Mouse (Mus musculus) myocyte (in vitro differentiated cells): Measurements from ENCODE around the gene Banp. TPM values are rescaled to one million over a fixed set of nuclear protein-coding genes. Genes with fewer than 3 reads are reported as not detected.
A peak's percentile ranks its signal among the peaks of the same experiment; 100 is the strongest.

ENCODE experiments used
- H3K27me3 ChIP-seq: one replicate; pipeline ENCODE4 v1.6.1; 2011; ENCODE audit not compliant: control insufficient read depth, insufficient read depth, insufficient read length
- H3K36me3 ChIP-seq: one replicate; pipeline ENCODE4 v1.6.1; 2011; ENCODE audit not compliant: control insufficient read depth, insufficient read depth
- H3K4me2 ChIP-seq: one replicate; pipeline ENCODE4 v1.6.1; 2011; ENCODE audit warnings: low read depth, control low read depth
- H3K4me3 ChIP-seq: one replicate; pipeline ENCODE4 v1.5.1; 2011; ENCODE audit warnings: mild to moderate bottlenecking, control low read depth, moderate library complexity
- H3K79me2 ChIP-seq: one replicate; pipeline ENCODE4 v1.6.1; 2011; ENCODE audit not compliant: control insufficient read depth, insufficient read depth
- H3ac ChIP-seq: one replicate; pipeline ENCODE4 v1.6.1; 2011; ENCODE audit not compliant: control insufficient read depth, insufficient read length
- CEBPB ChIP-seq: IDR thresholded peaks from 2 replicates; pipeline ENCODE4 v1.6.1; 2011; ENCODE audit warnings: mild to moderate bottlenecking, moderate library complexity; ENCODE audit not compliant: poor library complexity, insufficient read depth, severe bottlenecking
- E2F4 ChIP-seq: IDR thresholded peaks from one replicate; pipeline ENCODE4 v1.6.1; 2011; ENCODE audit warnings: mild to moderate bottlenecking, control low read depth, moderate library complexity; ENCODE audit not compliant: insufficient read depth
- MAX ChIP-seq: IDR thresholded peaks from one replicate; pipeline ENCODE4 v1.6.1; 2011; ENCODE audit warnings: low read depth, mild to moderate bottlenecking, control low read depth
- MYOD1 ChIP-seq, 3 experiments: IDR thresholded peaks; one replicate each; pipeline ENCODE4 v1.6.1; 2011; ENCODE audit warnings: control low read depth in 2 of 3, low read depth in 2 of 3, mild to moderate bottlenecking in 2 of 3, moderate library complexity in 1 of 3; ENCODE audit not compliant: insufficient read length in 2 of 3, control insufficient read depth in 1 of 3
- MYOG ChIP-seq, 3 experiments: IDR thresholded peaks; one replicate each; pipeline ENCODE4 v1.6.1; 2011; ENCODE audit warnings: control low read depth in 2 of 3, low read depth in 2 of 3, mild to moderate bottlenecking in 2 of 3; ENCODE audit not compliant: insufficient read length in 2 of 3, control insufficient read depth in 1 of 3, insufficient read depth in 1 of 3
- POLR2A ChIP-seq: IDR thresholded peaks from one replicate; pipeline ENCODE4 v1.6.1; 2011; ENCODE audit warnings: low read depth, mild to moderate bottlenecking, control low read depth, moderate library complexity; ENCODE audit not compliant: insufficient read length
- POLR2AphosphoS2 ChIP-seq: IDR thresholded peaks from one replicate; pipeline ENCODE4 v1.6.1; 2011; ENCODE audit warnings: low read depth, control low read depth; ENCODE audit not compliant: insufficient read length
- REST ChIP-seq: IDR thresholded peaks from one replicate; pipeline ENCODE4 v1.6.1; 2011; ENCODE audit warnings: mild to moderate bottlenecking, control low read depth, moderate library complexity; ENCODE audit not compliant: insufficient read depth, insufficient read length
- SRF ChIP-seq: IDR thresholded peaks from one replicate; pipeline ENCODE4 v1.6.1; 2011; ENCODE audit warnings: low read depth; ENCODE audit not compliant: control insufficient read depth, insufficient read length
- TCF12 ChIP-seq: IDR thresholded peaks from one replicate; pipeline ENCODE4 v1.6.1; 2011; ENCODE audit warnings: mild to moderate bottlenecking, control low read depth; ENCODE audit not compliant: poor library complexity, insufficient read depth, severe bottlenecking
- TCF3 ChIP-seq: IDR thresholded peaks from one replicate; pipeline ENCODE4 v1.6.1; 2011; ENCODE audit warnings: low read depth, control low read depth; ENCODE audit not compliant: insufficient read length
- USF1 ChIP-seq: IDR thresholded peaks from one replicate; pipeline ENCODE4 v1.6.1; 2011; ENCODE audit warnings: low read depth, mild to moderate bottlenecking, control low read depth, moderate library complexity
- polyA plus RNA-seq: library from polyadenylated mRNA; unstranded; fragments of >200 nt; fragmentation: generic; extraction: Trizol; gene quantifications from one replicate; pipeline ENCODE4 v1.2.1, GENCODE M21; 2012; ENCODE audit warnings: missing spikeins

The Banp gene
- polyA plus RNA-seq, 1 experiment: 30.3 TPM

GRCm38 (mm10) chr8:122018046-122018831 is 68.7 kb downstream of the Banp start:
- H3ac ChIP-seq: no peak overlapping the region
- peaks cover 4% of the 10 kb centered on the region for H3K36me3 ChIP-seq
- no peak overlapping the region for H3K4me2 ChIP-seq
- H3K4me3 ChIP-seq: no peak overlapping the region
- no peak for TF ChIP-seq POLR2AphosphoS2
- no peak for TF ChIP-seq TCF12
- no peak for TF ChIP-seq E2F4
- TF ChIP-seq MYOD1 (IDR thresholded peaks at IDR 0.05; ENCODE audit: control insufficient read depth in 1 of 3, insufficient read length in 2 of 3, low read depth in 2 of 3): no peak
- no peak for TF ChIP-seq USF1
- no peak for TF ChIP-seq POLR2A
- TF ChIP-seq REST: no peak
- no peak for TF ChIP-seq MAX
- TF ChIP-seq TCF3: no peak
- H3K27me3 ChIP-seq: no peaks in the 10 kb centered on the region
- H3K79me2 ChIP-seq: no peaks in the 10 kb centered on the region

GRCm38 (mm10) chr8:122019162-122019561 is 69.6 kb downstream of the Banp start:
- H3K79me2 ChIP-seq: no peaks in the 10 kb centered on the region
- H3ac ChIP-seq: no peak overlapping the region
- H3K27me3 ChIP-seq: no peaks in the 10 kb centered on the region
- no peak overlapping the region for H3K4me3 ChIP-seq
- TF ChIP-seq TCF3 (peak; percentile 52), E2F4 (no peak), MYOD1 (IDR thresholded peaks at IDR 0.05; ENCODE audit: control insufficient read depth in 1 of 3, insufficient read length in 2 of 3, low read depth in 2 of 3) (peak in 2 of 3 experiments; percentile 38 to 80), POLR2A (no peak), USF1 (no peak), REST (no peak), TCF12 (peak; percentile 31), SRF (no peak), POLR2AphosphoS2 (no peak), MAX (no peak), CEBPB (no peak), MYOG (IDR thresholded peaks at IDR 0.05; ENCODE audit: control insufficient read depth in 1 of 3, insufficient read depth in 1 of 3, insufficient read length in 2 of 3, low read depth in 2 of 3) (peak; percentile 32 to 94 (median 64))
- H3K4me2 ChIP-seq: no peak overlapping the region
- peaks cover 8% of the 10 kb centered on the region for H3K36me3 ChIP-seq

GRCm38 (mm10) chr8:122020050-122020771 is 70.7 kb downstream of the Banp start:
- Histone ChIP-seq H3K79me2 (no peaks in the 10 kb centered on the region), H3K27me3 (no peaks in the 10 kb centered on the region), H3K36me3 (peaks cover 8% of the 10 kb centered on the region), H3K4me3 (no peak overlapping the region), H3K4me2 (peak overlapping the region; percentile 32), H3ac (no peak overlapping the region)
- TF ChIP-seq POLR2AphosphoS2: no peak
- no peak for TF ChIP-seq REST
- TF ChIP-seq SRF: no peak
- TF ChIP-seq TCF12: no peak
- no peak for TF ChIP-seq MYOD1 (IDR thresholded peaks at IDR 0.05; ENCODE audit: control insufficient read depth in 1 of 3, insufficient read length in 2 of 3, low read depth in 2 of 3)
- no peak for TF ChIP-seq MYOG (IDR thresholded peaks at IDR 0.05; ENCODE audit: control insufficient read depth in 1 of 3, insufficient read depth in 1 of 3, insufficient read length in 2 of 3, low read depth in 2 of 3)
- TF ChIP-seq MAX: no peak
- no peak for TF ChIP-seq TCF3
- no peak for TF ChIP-seq CEBPB
- TF ChIP-seq USF1: no peak
- TF ChIP-seq E2F4: no peak
- TF ChIP-seq POLR2A: no peak

GRCm38 (mm10) chr8:122021725-122022124 is 72.2 kb downstream of the Banp start:
- Histone ChIP-seq H3K4me2 (peak overlapping the region; percentile 62), H3K4me3 (no peak overlapping the region), H3K79me2 (no peaks in the 10 kb centered on the region), H3K27me3 (no peaks in the 10 kb centered on the region), H3ac (no peak overlapping the region), H3K36me3 (peaks cover 4% of the 10 kb centered on the region)
- TF ChIP-seq CEBPB: peak; percentile 76
- TF ChIP-seq TCF3: peak; percentile 93
- TF ChIP-seq E2F4: no peak
- TF ChIP-seq MAX: no peak
- peak; percentile 93 to 98 (median 97) for TF ChIP-seq MYOG (IDR thresholded peaks at IDR 0.05; ENCODE audit: control insufficient read depth in 1 of 3, insufficient read depth in 1 of 3, insufficient read length in 2 of 3, low read depth in 2 of 3)
- TF ChIP-seq TCF12: peak; percentile 95
- TF ChIP-seq POLR2A: no peak
- no peak for TF ChIP-seq SRF
- no peak for TF ChIP-seq REST
- TF ChIP-seq POLR2AphosphoS2: no peak
- TF ChIP-seq MYOD1 (IDR thresholded peaks at IDR 0.05; ENCODE audit: control insufficient read depth in 1 of 3, insufficient read length in 2 of 3, low read depth in 2 of 3): peak; percentile 89 to 97 (median 96)
- no peak for TF ChIP-seq USF1
